Mouse (Mus musculus) adipose tissue, adult 10 weeks (tissue): ENCODE data around the gene Hecw1. TPM values are rescaled to one million over a fixed set of nuclear protein-coding genes. Genes with fewer than 3 reads are reported as not detected.

Source experiments
- polyA plus RNA-seq: library from polyadenylated mRNA; stranded (reverse); fragments of 350-450 nt; fragmentation: Illumina TruSeq; extraction: RNeasy Lipid Tissue Mini Kit (QIAGEN cat#74804); gene quantifications from one replicate; pipeline ENCODE4 v1.2.3, GENCODE M21; 2014; ENCODE audit warnings: low read depth, low replicate concordance

Gene Hecw1
- polyA plus RNA-seq: 0.36 TPM

GRCm38 (mm10) chr13:14522906-14523269 is at the start of gene Hecw1:
Gene Hecw1, minus strand, starts transcription at chr13:14523228.

Other genes with a start within 250 kb of the Hecw1 start
- gene Mrpl32, start 89.9 kb upstream of the Hecw1 start, polyA plus RNA-seq: 35.7 TPM
- gene Psma2, start 90.0 kb upstream of the Hecw1 start, polyA plus RNA-seq: 74.4 TPM
- gene AW209491, start 106.9 kb upstream of the Hecw1 start, polyA plus RNA-seq: 10.3 TPM